Mouse (Mus musculus) lung, postnatal 0 days (tissue): ENCODE data around the gene Dguok.

Experiments used
- CTCF ChIP-seq: IDR thresholded peaks from 2 replicates; pipeline ENCODE4 v1.5.1; 2016; ENCODE audit warnings: antibody characterized with exemption, mild to moderate bottlenecking
- EP300 ChIP-seq: IDR thresholded peaks from 2 replicates; pipeline ENCODE4 v1.6.1; 2016; ENCODE audit warnings: antibody characterized with exemption, mild to moderate bottlenecking, control low read depth

DNA sequence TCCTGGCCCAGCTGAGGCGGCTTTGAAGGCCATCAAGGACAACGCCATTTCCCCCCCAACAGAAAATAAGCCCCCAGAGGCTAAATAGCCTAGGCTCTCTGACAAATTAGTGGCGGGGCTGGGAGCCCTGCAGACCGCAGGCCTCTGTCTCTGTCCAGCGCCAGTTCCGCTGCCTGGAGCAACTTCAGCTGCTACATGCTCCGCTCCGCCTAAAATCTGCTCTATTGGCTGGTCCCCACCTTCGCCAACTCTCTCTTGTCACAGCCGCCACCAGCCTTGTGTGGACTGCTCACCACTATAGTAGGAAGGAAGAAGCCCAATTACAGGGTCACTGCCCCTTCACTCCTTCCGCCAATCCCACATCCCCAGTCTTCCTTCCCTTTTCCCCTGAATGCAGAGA, 53.1 kb downstream of the Dguok start:
- TF ChIP-seq CTCF (no peak), EP300 (no peak)
